In genomic region chr16:68951508-68952236, GRCm38 (mm10) we compare ENCODE assay signal across 31 mouse cellular contexts.
"Had no signal": no experiment of that assay in that cellular context is flagged by ENCODE, and none has a peak within 500 bp of the region (broad histone marks: within the 10 kb centered on the region; RNA-seq: fewer than 3 reads in every experiment).

No protein-coding gene starts in this region.

- H3K4me1 ChIP-seq: limb, embryonic 10.5 days; limb, embryonic 12.5 days; limb, embryonic 13.5 days; limb, embryonic 15.5 days; liver, embryonic 12.5 days; liver, embryonic 13.5 days; liver, embryonic 15.5 days; lung, embryonic 15.5 days; megakaryocyte, embryonic 14.5 days; midbrain, embryonic 10.5 days; midbrain, embryonic 12.5 days; midbrain, embryonic 13.5 days; midbrain, embryonic 15.5 days had no signal

- ATAC-seq: liver, embryonic 12.5 days; liver, postnatal 0 days; lung, postnatal 0 days; midbrain, embryonic 13.5 days; midbrain, embryonic 15.5 days; midbrain, embryonic 16.5 days had no signal

- H3K9me3 ChIP-seq: limb, embryonic 10.5 days; limb, embryonic 12.5 days; limb, embryonic 13.5 days; limb, embryonic 15.5 days; liver, embryonic 12.5 days; liver, embryonic 13.5 days; liver, embryonic 15.5 days; lung, embryonic 15.5 days; megakaryocyte, embryonic 14.5 days; midbrain, embryonic 10.5 days; midbrain, embryonic 12.5 days; midbrain, embryonic 13.5 days; midbrain, embryonic 15.5 days had no signal

- H3K27me3 ChIP-seq: limb, embryonic 12.5 days; limb, embryonic 13.5 days; limb, embryonic 15.5 days; liver, embryonic 12.5 days; liver, embryonic 13.5 days; liver, embryonic 15.5 days; lung, embryonic 15.5 days; megakaryocyte, embryonic 14.5 days; midbrain, embryonic 12.5 days; midbrain, embryonic 13.5 days; midbrain, embryonic 15.5 days had no signal

- H3K36me3 ChIP-seq: limb, embryonic 10.5 days; limb, embryonic 12.5 days; limb, embryonic 13.5 days; limb, embryonic 15.5 days; liver, embryonic 12.5 days; liver, embryonic 13.5 days; liver, embryonic 15.5 days; lung, embryonic 15.5 days; midbrain, embryonic 10.5 days; midbrain, embryonic 12.5 days; midbrain, embryonic 13.5 days; midbrain, embryonic 15.5 days had no signal

- DNase-seq: left cerebral cortex, postnatal 4 days; liver; liver, embryonic 13.5 days; liver, postnatal 0 days; lung, adult 18-20 months; lung, adult 2 months; lung, embryonic 14.5 days; lung, postnatal 10 days; lung, postnatal 14 days; lung, postnatal 36 days; lung, postnatal 4 days; midbrain, embryonic 14.5 days had no signal

- H3K27ac ChIP-seq: limb, embryonic 10.5 days; limb, embryonic 12.5 days; limb, embryonic 13.5 days; limb, embryonic 15.5 days; liver, embryonic 12.5 days; liver, embryonic 13.5 days; liver, embryonic 14.5 days; liver, embryonic 15.5 days; lung, embryonic 15.5 days; macrophage; midbrain, embryonic 10.5 days; midbrain, embryonic 12.5 days; midbrain, embryonic 13.5 days; midbrain, embryonic 15.5 days had no signal

- H3K9ac ChIP-seq: limb, embryonic 12.5 days; limb, embryonic 13.5 days; limb, embryonic 15.5 days; liver, embryonic 12.5 days; liver, embryonic 13.5 days; liver, embryonic 14.5 days; liver, embryonic 15.5 days; liver, postnatal 0 days; lung, embryonic 14.5 days; lung, embryonic 15.5 days; midbrain, embryonic 12.5 days; midbrain, embryonic 13.5 days; midbrain, embryonic 15.5 days had no signal

- H3K4me2 ChIP-seq: limb, embryonic 12.5 days; limb, embryonic 13.5 days; limb, embryonic 15.5 days; liver, embryonic 11.5 days; liver, embryonic 12.5 days; liver, embryonic 13.5 days; liver, embryonic 15.5 days; lung, embryonic 14.5 days; lung, embryonic 15.5 days; midbrain, embryonic 11.5 days; midbrain, embryonic 12.5 days; midbrain, embryonic 13.5 days; midbrain, embryonic 15.5 days had no signal

- H3K4me3 ChIP-seq: limb, embryonic 10.5 days; limb, embryonic 12.5 days; limb, embryonic 13.5 days; limb, embryonic 15.5 days; liver, embryonic 12.5 days; liver, embryonic 13.5 days; liver, embryonic 15.5 days; lung, embryonic 15.5 days; megakaryocyte, embryonic 14.5 days; midbrain, embryonic 10.5 days; midbrain, embryonic 12.5 days; midbrain, embryonic 13.5 days; midbrain, embryonic 15.5 days; myocyte had no signal
